Mouse (Mus musculus): ENCODE results near the gene Thumpd2. TPM values are rescaled to one million over a fixed set of nuclear protein-coding genes. Genes with fewer than 3 reads are reported as not detected.

Gene Thumpd2
- polyA plus RNA-seq (2012), result 1.3 and 1.4 TPM in 2 replicates

DNA sequence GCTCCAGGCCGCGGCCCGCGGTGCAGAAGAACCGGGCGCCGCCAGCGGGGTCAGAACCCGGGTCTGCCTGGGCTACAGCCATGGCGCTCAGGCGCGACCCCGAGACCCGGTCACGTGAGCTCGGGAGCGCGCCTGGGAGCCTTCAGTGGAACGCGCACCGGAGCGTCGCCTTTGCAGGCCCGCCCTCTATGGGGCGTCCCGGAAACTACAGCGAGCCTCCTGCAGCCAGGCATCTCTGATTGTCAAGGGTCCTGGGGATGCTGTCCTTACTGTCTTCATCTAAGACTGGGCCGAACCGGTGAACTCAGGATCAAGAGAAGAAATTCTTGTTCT lies at the start of gene Thumpd2:
TSS of gene Thumpd2 (minus strand) at position 104 of the 333 bp plus-strand sequence.

Other genes starting within 250 kb of the Thumpd2 start
- 1.1 and 3.4 TPM in 2 replicates for gene Tmem178, start 120.5 kb downstream of the Thumpd2 start, polyA plus RNA-seq (2012)

Data from megakaryocyte-erythroid progenitor cell, adult 5 weeks (primary cell).